Mouse (Mus musculus): ENCODE results near the gene Cda.

The Cda gene

GRCm38 (mm10) chr4:138368498-138369260 lies 887 bp upstream of the Cda start:
- DNase-seq (ENCODE audit: low read depth, low spot score), result no peak

- no peak for DNase-seq (ENCODE audit: low read depth, low spot score)
Observed at GRCm38 (mm10) chr4:138366561-138366960, 1.2 kb downstream of the Cda start.

- DNase-seq (ENCODE audit: low read depth, low spot score), result no peak
Observed at GRCm38 (mm10) chr4:138363511-138363910, 4.3 kb downstream of the Cda start.

GRCm38 (mm10) chr4:138362883-138363282 lies 4.9 kb downstream of the Cda start:
- no peak for DNase-seq (ENCODE audit: low read depth, low spot score)

GRCm38 (mm10) chr4:138361370-138361821 lies 6.4 kb downstream of the Cda start:
- DNase-seq (ENCODE audit: low read depth, low spot score), result no peak

- no peak for DNase-seq (ENCODE audit: low read depth, low spot score)
Observed at GRCm38 (mm10) chr4:138358176-138358575, 9.6 kb downstream of the Cda start.

GRCm38 (mm10) chr4:138356551-138356950 lies 11.2 kb downstream of the Cda start:
- DNase-seq (ENCODE audit: low read depth, low spot score), result no peak

- no peak for DNase-seq (ENCODE audit: low read depth, low spot score)
Observed at GRCm38 (mm10) chr4:138356141-138356540, 11.7 kb downstream of the Cda start.

- no peak for DNase-seq (ENCODE audit: low read depth, low spot score)
Observed at GRCm38 (mm10) chr4:138355496-138355895, 12.3 kb downstream of the Cda start.

- DNase-seq (ENCODE audit: low read depth, low spot score), result no peak
Observed at GRCm38 (mm10) chr4:138353438-138354171, 14.2 kb downstream of the Cda start.

- no peak for DNase-seq (ENCODE audit: low read depth, low spot score)
Observed at GRCm38 (mm10) chr4:138352692-138353091, 15.1 kb downstream of the Cda start.

GRCm38 (mm10) chr4:138351821-138352220 lies 16.0 kb downstream of the Cda start:
- no peak for DNase-seq (ENCODE audit: low read depth, low spot score)

- DNase-seq (ENCODE audit: low read depth, low spot score), result no peak
Observed at GRCm38 (mm10) chr4:138348716-138349115, 19.1 kb downstream of the Cda start.

GRCm38 (mm10) chr4:138347280-138347679 lies 20.5 kb downstream of the Cda start:
- no peak for DNase-seq (ENCODE audit: low read depth, low spot score)

GRCm38 (mm10) chr4:138344891-138345545 lies 22.8 kb downstream of the Cda start:
- no peak for DNase-seq (ENCODE audit: low read depth, low spot score)

- no peak for DNase-seq (ENCODE audit: low read depth, low spot score)
Observed at GRCm38 (mm10) chr4:138343341-138343837, 24.4 kb downstream of the Cda start.

GRCm38 (mm10) chr4:138342778-138343177 lies 25.0 kb downstream of the Cda start:
- no peak for DNase-seq (ENCODE audit: low read depth, low spot score)

- DNase-seq (ENCODE audit: low read depth, low spot score), result no peak
Observed at GRCm38 (mm10) chr4:138342048-138342447, 25.7 kb downstream of the Cda start.

- no peak for DNase-seq (ENCODE audit: low read depth, low spot score)
Observed at GRCm38 (mm10) chr4:138341393-138341792, 26.4 kb downstream of the Cda start.

GRCm38 (mm10) chr4:138339963-138340362 lies 27.8 kb downstream of the Cda start:
- no peak for DNase-seq (ENCODE audit: low read depth, low spot score)

- DNase-seq (ENCODE audit: low read depth, low spot score), result no peak
Observed at GRCm38 (mm10) chr4:138337341-138337740, 30.5 kb downstream of the Cda start.

GRCm38 (mm10) chr4:138336876-138337275 lies 30.9 kb downstream of the Cda start:
- DNase-seq (ENCODE audit: low read depth, low spot score), result no peak

Measured in WW6 (cell line).